Mouse (Mus musculus) brain, embryonic 14.5 days (tissue): ENCODE measurements at regions not wholly inside any gene's neighbourhood (a gene's known extent, or its start where the extent isn't known, plus 50 kb on each side); places are given as distances from the start of the nearest gene placed in this dataset.

ENCODE experiments used
- CTCF ChIP-seq: fragments of 200-500 bp; IDR thresholded peaks from 2 replicates; pipeline ENCODE4 v1.5.1; 2012; ENCODE audit warnings: inconsistent platforms, mild to moderate bottlenecking, moderate library complexity, borderline replicate concordance; ENCODE audit not compliant: insufficient read depth, insufficient read length; ENCODE audit errors: extremely low read depth
- POLR2A ChIP-seq: fragments of 200-500 bp; IDR thresholded peaks from 2 replicates; pipeline ENCODE4 v1.6.1; 2012; ENCODE audit warnings: mild to moderate bottlenecking, inconsistent platforms, borderline replicate concordance; ENCODE audit not compliant: poor library complexity, insufficient read depth, insufficient read length, severe bottlenecking; ENCODE audit errors: extremely low read depth

DNA sequence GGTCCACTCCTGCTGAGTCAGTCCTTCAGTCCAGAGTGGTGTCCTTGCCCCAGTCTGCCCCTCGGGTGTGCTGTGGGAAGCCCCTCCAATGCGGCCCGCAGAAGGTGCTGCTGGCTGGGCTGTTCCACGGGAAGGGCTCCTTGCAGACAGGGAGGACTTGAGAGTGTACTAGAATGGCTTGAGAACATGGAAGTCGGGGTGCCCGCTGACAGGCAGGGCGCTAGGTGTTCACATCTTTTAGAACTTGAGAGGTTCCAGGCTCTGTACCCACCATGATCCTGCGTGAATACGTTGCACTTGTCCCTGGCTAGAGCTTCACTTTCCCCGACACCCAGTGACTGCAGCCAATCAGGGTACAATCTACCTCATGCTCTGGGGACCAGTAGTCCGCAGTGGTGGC lies 75.4 kb downstream of the Tex29 start:
- TF ChIP-seq CTCF (no peak), POLR2A (no peak)
